Mouse (Mus musculus) MEL (cell line): ENCODE results near the gene Ikzf2. TPM values are rescaled to one million over a fixed set of nuclear protein-coding genes. Genes with fewer than 3 reads are reported as not detected.

Experiments used
- DNase-seq: peaks from one replicate; pipeline ENCODE4 v3.0.0; 2011; ENCODE audit warnings: low read depth, low spot score
- H3K27ac ChIP-seq: 2 replicates; pipeline ENCODE4 v1.5.1; 2012; ENCODE audit warnings: low read depth, mild to moderate bottlenecking, control low read depth, low read length, moderate library complexity; ENCODE audit not compliant: control insufficient read depth
- H3K27me3 ChIP-seq, 2 experiments: fragments of 150-350 bp in 1 of 2; sonication (generic) in 1 of 2; 2 replicates each; pipeline ENCODE4 v1.6.1; 2012; ENCODE audit warnings: low read length in 2 of 2, mild to moderate bottlenecking in 2 of 2, improper control_type of control experiment in 1 of 2, moderate library complexity in 1 of 2; ENCODE audit not compliant: insufficient read depth in 2 of 2, control insufficient read depth in 1 of 2
- H3K36me3 ChIP-seq, 2 experiments: 2 replicates each; pipeline ENCODE4 v1.6.1; 2012 to 2014; ENCODE audit warnings: low read length in 2 of 2, improper control_type of control experiment in 1 of 2, inconsistent platforms in 1 of 2, mild to moderate bottlenecking in 1 of 2; ENCODE audit not compliant: insufficient read depth in 2 of 2, control insufficient read depth in 1 of 2
- H3K4me1 ChIP-seq, 2 experiments: fragments of 150-350 bp in 1 of 2; sonication (generic) in 1 of 2; 2 replicates each; pipeline ENCODE4 v1.6.1; 2012; ENCODE audit warnings: low read length in 2 of 2, improper control_type of control experiment in 1 of 2, mild to moderate bottlenecking in 1 of 2; ENCODE audit not compliant: insufficient read depth in 2 of 2, control insufficient read depth in 1 of 2
- H3K4me3 ChIP-seq, 2 experiments: fragments of 150-350 bp in 1 of 2; sonication (generic) in 1 of 2; 2 replicates each; pipeline ENCODE4 v1.5.1; 2012; ENCODE audit warnings: low read depth in 2 of 2, low read length in 2 of 2, mild to moderate bottlenecking in 2 of 2, moderate library complexity in 2 of 2, control low read depth in 1 of 2, improper control_type of control experiment in 1 of 2; ENCODE audit not compliant: control insufficient read depth in 1 of 2, insufficient read depth in 1 of 2
- H3K79me2 ChIP-seq: 2 replicates; pipeline ENCODE4 v1.6.1; 2012; ENCODE audit warnings: mild to moderate bottlenecking, low read length, moderate library complexity; ENCODE audit not compliant: control insufficient read depth, poor library complexity, insufficient read depth
- H3K9ac ChIP-seq: 2 replicates; pipeline ENCODE4 v1.6.1; 2012; ENCODE audit warnings: low read depth, mild to moderate bottlenecking, control low read depth, low read length, moderate library complexity; ENCODE audit not compliant: control insufficient read depth, poor library complexity, severe bottlenecking
- H3K9me3 ChIP-seq: fragments of 150-350 bp; sonication (generic); replicated peaks from 2 replicates; pipeline ENCODE4 v1.6.1; 2012; ENCODE audit warnings: mild to moderate bottlenecking, low read length, improper control_type of control experiment, moderate library complexity; ENCODE audit not compliant: insufficient read depth
- CHD1 ChIP-seq: IDR thresholded peaks from 2 replicates; pipeline ENCODE4 v1.6.1; 2012; ENCODE audit warnings: low read depth, mild to moderate bottlenecking, inconsistent platforms, low read length, improper control_type of control experiment
- CHD2 ChIP-seq: IDR thresholded peaks from 2 replicates; pipeline ENCODE4 v1.6.1; 2011; ENCODE audit warnings: low read length, improper control_type of control experiment
- CTCF ChIP-seq, 3 experiments: IDR thresholded peaks in 2 of 3; conservative IDR thresholded peaks in 1 of 3; 2 replicates each; pipeline ENCODE4 v1.5.1; 2011 to 2012; ENCODE audit warnings: low read length in 3 of 3, low read depth in 2 of 3, mild to moderate bottlenecking in 2 of 3, improper control_type of control experiment in 1 of 3, inconsistent platforms in 1 of 3, mixed read lengths in 1 of 3, moderate library complexity in 1 of 3; ENCODE audit not compliant: control insufficient read depth in 1 of 3, insufficient read depth in 1 of 3, poor library complexity in 1 of 3, severe bottlenecking in 1 of 3
- E2F4 ChIP-seq: IDR thresholded peaks from 2 replicates; pipeline ENCODE4 v1.6.1; 2011; ENCODE audit warnings: low read depth, low read length, improper control_type of control experiment, borderline replicate concordance
- ELF1 ChIP-seq: IDR thresholded peaks from 2 replicates; pipeline ENCODE4 v1.6.1; 2014; ENCODE audit warnings: low read depth, mild to moderate bottlenecking, inconsistent platforms, low read length, improper control_type of control experiment, moderate library complexity
- EP300 ChIP-seq, 2 experiments: IDR thresholded peaks; 2 replicates each; pipeline ENCODE4 v1.6.1; 2011; ENCODE audit warnings: improper control_type of control experiment in 2 of 2, low read length in 2 of 2, low read depth in 1 of 2, mild to moderate bottlenecking in 1 of 2
- GABPA ChIP-seq: IDR thresholded peaks from 2 replicates; pipeline ENCODE4 v1.6.1; 2012; ENCODE audit warnings: low read depth, mild to moderate bottlenecking, inconsistent platforms, low read length, improper control_type of control experiment, moderate library complexity
- GATA1 ChIP-seq: IDR thresholded peaks from 2 replicates; pipeline ENCODE4 v1.6.1; 2011; ENCODE audit warnings: low read depth, low read length, improper control_type of control experiment
- HCFC1 ChIP-seq: IDR thresholded peaks from 2 replicates; pipeline ENCODE4 v1.6.1; 2012; ENCODE audit warnings: low read depth, mild to moderate bottlenecking, inconsistent platforms, low read length, improper control_type of control experiment, moderate library complexity
- JUND ChIP-seq: IDR thresholded peaks from 2 replicates; pipeline ENCODE4 v1.6.1; 2011; ENCODE audit warnings: low read depth, mild to moderate bottlenecking, improper control_type of control experiment, low read length
- KAT2A ChIP-seq: conservative IDR thresholded peaks from 2 replicates; pipeline ENCODE4 v1.6.1; 2012; ENCODE audit warnings: low read depth, low read length, improper control_type of control experiment, inconsistent platforms
- MAX ChIP-seq: IDR thresholded peaks from 2 replicates; pipeline ENCODE4 v1.6.1; 2011; ENCODE audit warnings: low read length, improper control_type of control experiment
- MEF2A ChIP-seq: IDR thresholded peaks from 2 replicates; pipeline ENCODE4 v1.6.1; 2014; ENCODE audit warnings: low read depth, mild to moderate bottlenecking, inconsistent platforms, low read length, improper control_type of control experiment; ENCODE audit not compliant: poor library complexity, insufficient replicate concordance, severe bottlenecking; ENCODE audit errors: extremely low read depth
- MYB ChIP-seq: IDR thresholded peaks from 2 replicates; pipeline ENCODE4 v1.6.1; 2011; ENCODE audit warnings: mild to moderate bottlenecking, low read depth, low read length, improper control_type of control experiment
- MYC ChIP-seq: IDR thresholded peaks from 2 replicates; pipeline ENCODE4 v1.6.1; 2011; ENCODE audit warnings: low read depth, mild to moderate bottlenecking, low read length, improper control_type of control experiment, moderate library complexity
- NELFE ChIP-seq: IDR thresholded peaks from 2 replicates; pipeline ENCODE4 v1.6.1; 2011; ENCODE audit warnings: low read depth, low read length, improper control_type of control experiment
- POLR2A ChIP-seq, 2 experiments: IDR thresholded peaks; 2 replicates each; pipeline ENCODE4 v1.6.1; 2011 to 2012; ENCODE audit warnings: low read length in 2 of 2, mild to moderate bottlenecking in 2 of 2, control low read depth in 1 of 2, improper control_type of control experiment in 1 of 2, low read depth in 1 of 2, moderate library complexity in 1 of 2; ENCODE audit not compliant: control insufficient read depth in 1 of 2, insufficient read depth in 1 of 2, poor library complexity in 1 of 2
- POLR2AphosphoS2 ChIP-seq: IDR thresholded peaks from 2 replicates; pipeline ENCODE4 v1.6.1; 2011; ENCODE audit warnings: low read length, improper control_type of control experiment
- POLR2AphosphoS5 ChIP-seq: IDR thresholded peaks from 2 replicates; pipeline ENCODE4 v1.6.1; 2012; ENCODE audit warnings: low read depth, borderline replicate concordance, mild to moderate bottlenecking, inconsistent platforms, low read length, moderate library complexity, mixed read lengths
- RAD21 ChIP-seq: IDR thresholded peaks from 2 replicates; pipeline ENCODE4 v1.6.1; 2011; ENCODE audit warnings: mild to moderate bottlenecking, low read depth, low read length, improper control_type of control experiment
- RCOR1 ChIP-seq: IDR thresholded peaks from 2 replicates; pipeline ENCODE4 v1.6.1; 2012; ENCODE audit warnings: low read depth, mild to moderate bottlenecking, inconsistent platforms, low read length, improper control_type of control experiment
- SIN3A ChIP-seq: IDR thresholded peaks from 2 replicates; pipeline ENCODE4 v1.6.1; 2012; ENCODE audit warnings: low read length, improper control_type of control experiment, inconsistent platforms
- SMC3 ChIP-seq: IDR thresholded peaks from 2 replicates; pipeline ENCODE4 v1.6.1; 2011; ENCODE audit warnings: low read depth, low read length, improper control_type of control experiment
- TAL1 ChIP-seq: IDR thresholded peaks from 2 replicates; pipeline ENCODE4 v1.6.1; 2012; ENCODE audit warnings: mild to moderate bottlenecking, inconsistent platforms, low read length, moderate library complexity, mixed read lengths
- TCF12 ChIP-seq: IDR thresholded peaks from 2 replicates; pipeline ENCODE4 v1.6.1; 2014; ENCODE audit warnings: low read depth, mild to moderate bottlenecking, inconsistent platforms, low read length, improper control_type of control experiment, moderate library complexity
- UBTF ChIP-seq: IDR thresholded peaks from 2 replicates; pipeline ENCODE4 v1.6.1; 2012; ENCODE audit warnings: low read depth, mild to moderate bottlenecking, inconsistent platforms, low read length, improper control_type of control experiment, moderate library complexity, borderline replicate concordance; ENCODE audit not compliant: insufficient read depth
- USF1 ChIP-seq: IDR thresholded peaks from 2 replicates; pipeline ENCODE4 v1.6.1; 2014; ENCODE audit warnings: low read depth, mild to moderate bottlenecking, inconsistent platforms, low read length, improper control_type of control experiment, moderate library complexity
- USF2 ChIP-seq, 2 experiments: IDR thresholded peaks; 2 replicates each; pipeline ENCODE4 v1.6.1; 2011 to 2012; ENCODE audit warnings: improper control_type of control experiment in 2 of 2, low read length in 2 of 2, borderline replicate concordance in 1 of 2, inconsistent platforms in 1 of 2, low read depth in 1 of 2, mild to moderate bottlenecking in 1 of 2; ENCODE audit not compliant: insufficient read depth in 1 of 2
- ZC3H11A ChIP-seq: IDR thresholded peaks from 2 replicates; pipeline ENCODE4 v1.6.1; 2012; ENCODE audit warnings: low read depth, mild to moderate bottlenecking, inconsistent platforms, low read length, improper control_type of control experiment
- ZKSCAN1 ChIP-seq: IDR thresholded peaks from 2 replicates; pipeline ENCODE4 v1.6.1; 2012; ENCODE audit warnings: low read depth, mild to moderate bottlenecking, inconsistent platforms, low read length, improper control_type of control experiment, moderate library complexity
- ZNF384 ChIP-seq: IDR thresholded peaks from 2 replicates; pipeline ENCODE4 v1.6.1; 2012; ENCODE audit warnings: low read depth, mild to moderate bottlenecking, inconsistent platforms, low read length, improper control_type of control experiment
- polyA plus RNA-seq, 2 experiments: library from polyadenylated mRNA; stranded (reverse) in 1 of 2; unstranded in 1 of 2; fragments of >175 nt in 1 of 2; fragments of >200 nt in 1 of 2; gene quantifications; 2 replicates each; pipeline versions ENCODE4 v1.2.1 to v1.2.4; 2012; ENCODE audit warnings: low replicate concordance in 2 of 2, low read depth in 1 of 2; ENCODE audit not compliant: insufficient read length in 2 of 2, insufficient read depth in 1 of 2, missing spikeins in 1 of 2
- total RNA-seq: library from RNA; depleted of rRNA; stranded (reverse); fragments of 300-350 nt; gene quantifications from 2 replicates; pipeline ENCODE4 v1.2.3, GENCODE M21; 2012

The Ikzf2 gene
- total and polyA plus RNA-seq, 3 experiments: 2.9 to 5.6 TPM; not detected in 1

DNA sequence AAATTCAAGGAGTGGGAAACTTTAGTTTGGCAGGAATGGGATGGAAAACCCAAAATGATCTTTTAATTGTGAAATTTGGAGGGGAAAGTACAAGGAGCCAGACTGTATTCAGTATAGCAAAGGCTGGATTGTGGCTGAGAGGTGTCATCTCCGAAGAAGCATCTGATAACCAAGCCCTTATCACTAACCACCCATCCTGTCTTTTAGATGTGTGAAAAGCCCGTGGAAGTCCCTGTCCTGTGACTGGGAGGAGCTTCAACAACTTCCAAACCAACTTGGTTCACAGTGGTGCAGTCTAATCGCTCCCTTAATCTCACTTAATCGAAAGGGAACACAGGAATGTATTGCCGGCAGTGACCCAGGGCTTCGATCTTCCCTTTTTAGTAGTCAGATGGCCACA lies 4.9 kb upstream of the Ikzf2 start:
- TF ChIP-seq RCOR1 (0 out of 2 replicates have a peak, but pooled peaks have one; percentile 12), GATA1 (peak; percentile 74), TCF12 (peak; percentile 25; the same call in 1 of the 2 replicates), EP300 (IDR thresholded peaks at IDR 0.05; ENCODE audit: low read depth in 1 of 2, low read length in 2 of 2) (peak; percentile 29 to 34; a peak in 1 of 4 replicates), MAX (no peak)
- Histone ChIP-seq H3K9ac (no peak overlapping the region), H3K4me1 (peaks cover 3 to 8% of the 10 kb centered on the region in 2 experiments; a peak in 2 of 4 replicates), H3K27me3 (no peaks in the 10 kb centered on the region), H3K79me2 (no peaks in the 10 kb centered on the region), H3K27ac (no peak overlapping the region), H3K9me3 (no peaks in the 10 kb centered on the region), H3K4me3 (no peak overlapping the region), H3K36me3 (peaks cover 0 to 20% of the 10 kb centered on the region in 2 experiments; a peak in 2 of 4 replicates)
- DNase-seq: peak; percentile 14

DNA sequence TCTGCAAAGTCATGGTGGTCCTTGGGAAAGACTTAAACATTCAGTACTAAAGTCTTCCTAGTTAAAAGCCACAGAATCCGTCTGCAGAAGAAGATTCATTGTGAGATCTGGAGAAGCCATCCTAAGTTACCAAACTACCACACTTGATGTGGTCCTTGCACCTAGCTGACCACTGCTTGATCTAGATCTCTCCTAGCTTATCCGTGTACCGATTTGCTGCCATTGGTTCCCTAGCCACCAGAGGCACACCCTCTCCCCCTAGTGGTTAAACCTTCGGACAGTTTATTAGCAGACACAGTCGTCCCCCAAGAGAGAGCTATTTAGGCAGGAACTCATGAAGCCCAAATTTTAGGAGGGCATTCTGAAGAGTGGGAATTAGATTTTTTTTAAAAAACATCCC lies 1.9 kb upstream of the Ikzf2 start:
- H3K9ac ChIP-seq: no peak overlapping the region; the same call in 1 of the 2 replicates
- no peaks in the 10 kb centered on the region for H3K27me3 ChIP-seq
- H3K27ac ChIP-seq: peak overlapping the region; percentile 5; the same call in 1 of the 2 replicates
- peak overlapping the region; percentile 25 to 93 for H3K4me3 ChIP-seq
- H3K36me3 ChIP-seq: peaks cover 0 to 20% of the 10 kb centered on the region in 2 experiments; a peak in 2 of 4 replicates
- no peaks in the 10 kb centered on the region for H3K79me2 ChIP-seq
- H3K4me1 ChIP-seq: peaks cover 3 to 8% of the 10 kb centered on the region in 2 experiments; a peak in 3 of 4 replicates
- no peak for TF ChIP-seq NELFE
- no peak for TF ChIP-seq POLR2AphosphoS5
- peak; percentile 96 for TF ChIP-seq SMC3
- no peak for TF ChIP-seq JUND
- no peak for TF ChIP-seq KAT2A
- TF ChIP-seq POLR2A (IDR thresholded peaks at IDR 0.05; ENCODE audit: control insufficient read depth in 1 of 2, insufficient read depth in 1 of 2, low read depth in 1 of 2, low read length in 2 of 2, poor library complexity in 1 of 2): no peak
- 0 out of 2 replicates have a peak, but pooled peaks have one; percentile 10 for TF ChIP-seq RCOR1
- peak; percentile 95 for TF ChIP-seq ZC3H11A
- TF ChIP-seq CHD2: no peak
- TF ChIP-seq USF2 (IDR thresholded peaks at IDR 0.05; ENCODE audit: borderline replicate concordance in 1 of 2, insufficient read depth in 1 of 2, low read depth in 1 of 2, low read length in 2 of 2): no peak
- TF ChIP-seq CTCF (IDR thresholded peaks at IDR 0.05 in 2 of 3, conservative IDR thresholded peaks at IDR 0.05 in 1 of 3; ENCODE audit: control insufficient read depth in 1 of 3, insufficient read depth in 1 of 3, low read depth in 2 of 3, low read length in 3 of 3, poor library complexity in 1 of 3, severe bottlenecking in 1 of 3): peak; percentile 75 to 92 (median 83)
- no peak for TF ChIP-seq E2F4
- TF ChIP-seq HCFC1: no peak
- no peak for TF ChIP-seq TCF12
- no peak for TF ChIP-seq ELF1
- peak; percentile 50 for TF ChIP-seq GATA1
- TF ChIP-seq CHD1: no peak
- no peak for TF ChIP-seq ZKSCAN1
- TF ChIP-seq TAL1: no peak
- TF ChIP-seq USF1: no peak
- TF ChIP-seq RAD21: peak; percentile 89
- TF ChIP-seq GABPA: no peak
- no peak for TF ChIP-seq MYB
- no peak for TF ChIP-seq UBTF
- TF ChIP-seq MYC: no peak
- TF ChIP-seq POLR2AphosphoS2: no peak
- TF ChIP-seq MEF2A: no peak
- TF ChIP-seq EP300 (IDR thresholded peaks at IDR 0.05; ENCODE audit: low read depth in 1 of 2, low read length in 2 of 2): peak in 1 of 2 experiments; percentile 11; a peak in 2 of 4 replicates
- 0 out of 2 replicates have a peak, but pooled peaks have one; percentile 13 for TF ChIP-seq ZNF384
- peak; percentile 62; the same call in 1 of the 2 replicates for TF ChIP-seq SIN3A
- peak; percentile 88 for DNase-seq
- no peaks in the 10 kb centered on the region for H3K9me3 ChIP-seq
